Mouse (Mus musculus) small intestine, adult 2 months (tissue): ENCODE results near the gene Gckr.

Source experiments
- CTCF ChIP-seq: fragments of 200-500 bp; IDR thresholded peaks from 2 replicates; pipeline ENCODE4 v1.5.1; 2012; ENCODE audit warnings: low read depth, mild to moderate bottlenecking, control low read depth, inconsistent platforms, low read length, moderate library complexity, mixed read lengths; ENCODE audit not compliant: insufficient replicate concordance, insufficient read length; ENCODE audit errors: extremely low read depth
- POLR2A ChIP-seq: fragments of 200-500 bp; IDR thresholded peaks from 2 replicates; pipeline ENCODE4 v1.6.1; 2012; ENCODE audit warnings: low read depth, mild to moderate bottlenecking, control low read depth, inconsistent platforms, low read length, moderate library complexity

- TF ChIP-seq POLR2A = no peak
- no peak for TF ChIP-seq CTCF
Observed at GRCm38 (mm10) chr5:31295606-31296141, 1.6 kb upstream of the Gckr start, which contains the start of gene Fndc4.
